Mouse (Mus musculus) ES-E14 (cell line): ENCODE measurements around the gene Zfp536.

Experiments used
- HCFC1 ChIP-seq: IDR thresholded peaks from 2 replicates; pipeline ENCODE4 v1.6.1; 2012; ENCODE audit warnings: low read length, inconsistent platforms, borderline replicate concordance; ENCODE audit not compliant: insufficient read depth
- ZNF384 ChIP-seq: IDR thresholded peaks from 2 replicates; pipeline ENCODE4 v1.6.1; 2012; ENCODE audit warnings: low read depth, low read length, inconsistent platforms

GRCm38 (mm10) chr7:37727746-37728145, 45.7 kb downstream of the Zfp536 start:
- no peak for TF ChIP-seq ZNF384
- TF ChIP-seq HCFC1, result no peak
